Mouse (Mus musculus): Measurements from ENCODE around the gene Fam169b.
"Not testable (repeated sequence)": the region's sequence is repeated elsewhere in the genome, so short reads cannot be mapped to it uniquely, and the experiment has no call there.

DNA sequence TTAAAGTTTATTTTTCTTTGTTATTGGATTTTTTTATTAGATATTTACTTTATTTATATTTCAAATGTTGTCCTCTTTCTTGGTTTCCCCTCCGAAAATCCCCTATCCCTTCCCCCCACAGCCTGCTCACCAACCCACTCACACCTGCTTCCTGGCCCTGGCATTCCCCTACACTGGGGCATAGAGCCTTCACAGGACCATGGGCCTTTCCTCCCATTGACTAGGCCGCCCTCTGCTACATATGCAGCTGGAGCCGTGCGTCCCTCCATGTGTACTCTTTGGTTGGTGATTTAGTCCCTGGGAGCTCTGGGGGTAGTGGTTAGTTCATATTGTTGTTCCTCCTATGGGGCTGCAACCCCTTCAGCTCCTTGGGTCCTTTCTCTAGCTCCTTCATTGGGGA, 14.4 kb downstream of the Fam169b start:
- not testable (repeated sequence) for TF ChIP-seq CTCF, EP300 (IDR thresholded peaks at IDR 0.05; ENCODE audit: low read depth)
